Mouse (Mus musculus) MEL (cell line): Measurements from ENCODE around the gene Ldlrap1. TPM values are rescaled to one million over a fixed set of nuclear protein-coding genes. Genes with fewer than 3 reads are reported as not detected.
A peak's percentile ranks its signal among the peaks of the same experiment; 100 is the strongest.

Source experiments
- DNase-seq: peaks from one replicate; pipeline ENCODE4 v3.0.0; 2011; ENCODE audit warnings: low read depth, low spot score
- H3K27ac ChIP-seq: 2 replicates; pipeline ENCODE4 v1.5.1; 2012; ENCODE audit warnings: low read depth, mild to moderate bottlenecking, control low read depth, low read length, moderate library complexity; ENCODE audit not compliant: control insufficient read depth
- H3K27me3 ChIP-seq, 2 experiments: fragments of 150-350 bp in 1 of 2; sonication (generic) in 1 of 2; 2 replicates each; pipeline ENCODE4 v1.6.1; 2012; ENCODE audit warnings: low read length in 2 of 2, mild to moderate bottlenecking in 2 of 2, improper control_type of control experiment in 1 of 2, moderate library complexity in 1 of 2; ENCODE audit not compliant: insufficient read depth in 2 of 2, control insufficient read depth in 1 of 2
- H3K36me3 ChIP-seq, 2 experiments: 2 replicates each; pipeline ENCODE4 v1.6.1; 2012 to 2014; ENCODE audit warnings: low read length in 2 of 2, improper control_type of control experiment in 1 of 2, inconsistent platforms in 1 of 2, mild to moderate bottlenecking in 1 of 2; ENCODE audit not compliant: insufficient read depth in 2 of 2, control insufficient read depth in 1 of 2
- H3K4me1 ChIP-seq, 2 experiments: fragments of 150-350 bp in 1 of 2; sonication (generic) in 1 of 2; 2 replicates each; pipeline ENCODE4 v1.6.1; 2012; ENCODE audit warnings: low read length in 2 of 2, improper control_type of control experiment in 1 of 2, mild to moderate bottlenecking in 1 of 2; ENCODE audit not compliant: insufficient read depth in 2 of 2, control insufficient read depth in 1 of 2
- H3K4me3 ChIP-seq, 2 experiments: fragments of 150-350 bp in 1 of 2; sonication (generic) in 1 of 2; 2 replicates each; pipeline ENCODE4 v1.5.1; 2012; ENCODE audit warnings: low read depth in 2 of 2, low read length in 2 of 2, mild to moderate bottlenecking in 2 of 2, moderate library complexity in 2 of 2, control low read depth in 1 of 2, improper control_type of control experiment in 1 of 2; ENCODE audit not compliant: control insufficient read depth in 1 of 2, insufficient read depth in 1 of 2
- H3K79me2 ChIP-seq: 2 replicates; pipeline ENCODE4 v1.6.1; 2012; ENCODE audit warnings: mild to moderate bottlenecking, low read length, moderate library complexity; ENCODE audit not compliant: control insufficient read depth, poor library complexity, insufficient read depth
- H3K9ac ChIP-seq: 2 replicates; pipeline ENCODE4 v1.6.1; 2012; ENCODE audit warnings: low read depth, mild to moderate bottlenecking, control low read depth, low read length, moderate library complexity; ENCODE audit not compliant: control insufficient read depth, poor library complexity, severe bottlenecking
- H3K9me3 ChIP-seq: fragments of 150-350 bp; sonication (generic); replicated peaks from 2 replicates; pipeline ENCODE4 v1.6.1; 2012; ENCODE audit warnings: mild to moderate bottlenecking, low read length, improper control_type of control experiment, moderate library complexity; ENCODE audit not compliant: insufficient read depth
- CTCF ChIP-seq, 3 experiments: IDR thresholded peaks in 2 of 3; conservative IDR thresholded peaks in 1 of 3; 2 replicates each; pipeline ENCODE4 v1.5.1; 2011 to 2012; ENCODE audit warnings: low read length in 3 of 3, low read depth in 2 of 3, mild to moderate bottlenecking in 2 of 3, improper control_type of control experiment in 1 of 3, inconsistent platforms in 1 of 3, mixed read lengths in 1 of 3, moderate library complexity in 1 of 3; ENCODE audit not compliant: control insufficient read depth in 1 of 3, insufficient read depth in 1 of 3, poor library complexity in 1 of 3, severe bottlenecking in 1 of 3
- GATA1 ChIP-seq: IDR thresholded peaks from 2 replicates; pipeline ENCODE4 v1.6.1; 2011; ENCODE audit warnings: low read depth, low read length, improper control_type of control experiment
- HCFC1 ChIP-seq: IDR thresholded peaks from 2 replicates; pipeline ENCODE4 v1.6.1; 2012; ENCODE audit warnings: low read depth, mild to moderate bottlenecking, inconsistent platforms, low read length, improper control_type of control experiment, moderate library complexity
- JUND ChIP-seq: IDR thresholded peaks from 2 replicates; pipeline ENCODE4 v1.6.1; 2011; ENCODE audit warnings: low read depth, mild to moderate bottlenecking, improper control_type of control experiment, low read length
- KAT2A ChIP-seq: conservative IDR thresholded peaks from 2 replicates; pipeline ENCODE4 v1.6.1; 2012; ENCODE audit warnings: low read depth, low read length, improper control_type of control experiment, inconsistent platforms
- MAX ChIP-seq: IDR thresholded peaks from 2 replicates; pipeline ENCODE4 v1.6.1; 2011; ENCODE audit warnings: low read length, improper control_type of control experiment
- MEF2A ChIP-seq: IDR thresholded peaks from 2 replicates; pipeline ENCODE4 v1.6.1; 2014; ENCODE audit warnings: low read depth, mild to moderate bottlenecking, inconsistent platforms, low read length, improper control_type of control experiment; ENCODE audit not compliant: poor library complexity, insufficient replicate concordance, severe bottlenecking; ENCODE audit errors: extremely low read depth
- MXI1 ChIP-seq: IDR thresholded peaks from 2 replicates; pipeline ENCODE4 v1.6.1; 2011; ENCODE audit warnings: mild to moderate bottlenecking, low read depth, low read length, improper control_type of control experiment
- MYC ChIP-seq: IDR thresholded peaks from 2 replicates; pipeline ENCODE4 v1.6.1; 2011; ENCODE audit warnings: low read depth, mild to moderate bottlenecking, low read length, improper control_type of control experiment, moderate library complexity
- NRF1 ChIP-seq: IDR thresholded peaks from 2 replicates; pipeline ENCODE4 v1.6.1; 2014; ENCODE audit warnings: low read depth, mild to moderate bottlenecking, inconsistent platforms, low read length, improper control_type of control experiment, moderate library complexity; ENCODE audit not compliant: poor library complexity, insufficient read depth, severe bottlenecking
- POLR2AphosphoS5 ChIP-seq: IDR thresholded peaks from 2 replicates; pipeline ENCODE4 v1.6.1; 2012; ENCODE audit warnings: low read depth, borderline replicate concordance, mild to moderate bottlenecking, inconsistent platforms, low read length, moderate library complexity, mixed read lengths
- RAD21 ChIP-seq: IDR thresholded peaks from 2 replicates; pipeline ENCODE4 v1.6.1; 2011; ENCODE audit warnings: mild to moderate bottlenecking, low read depth, low read length, improper control_type of control experiment
- SMC3 ChIP-seq: IDR thresholded peaks from 2 replicates; pipeline ENCODE4 v1.6.1; 2011; ENCODE audit warnings: low read depth, low read length, improper control_type of control experiment
- TBP ChIP-seq: IDR thresholded peaks from 2 replicates; pipeline ENCODE4 v1.8.0; 2011; ENCODE audit warnings: low read depth, low read length, improper control_type of control experiment
- UBTF ChIP-seq: IDR thresholded peaks from 2 replicates; pipeline ENCODE4 v1.6.1; 2012; ENCODE audit warnings: low read depth, mild to moderate bottlenecking, inconsistent platforms, low read length, improper control_type of control experiment, moderate library complexity, borderline replicate concordance; ENCODE audit not compliant: insufficient read depth
- USF1 ChIP-seq: IDR thresholded peaks from 2 replicates; pipeline ENCODE4 v1.6.1; 2014; ENCODE audit warnings: low read depth, mild to moderate bottlenecking, inconsistent platforms, low read length, improper control_type of control experiment, moderate library complexity
- ZMIZ1 ChIP-seq: IDR thresholded peaks from 2 replicates; pipeline ENCODE4 v1.6.1; 2012; ENCODE audit warnings: low read depth, mild to moderate bottlenecking, inconsistent platforms, low read length, improper control_type of control experiment, moderate library complexity
- polyA plus RNA-seq, 2 experiments: library from polyadenylated mRNA; stranded (reverse) in 1 of 2; unstranded in 1 of 2; fragments of >175 nt in 1 of 2; fragments of >200 nt in 1 of 2; gene quantifications; 2 replicates each; pipeline versions ENCODE4 v1.2.1 to v1.2.4; 2012; ENCODE audit warnings: low replicate concordance in 2 of 2, low read depth in 1 of 2; ENCODE audit not compliant: insufficient read length in 2 of 2, insufficient read depth in 1 of 2, missing spikeins in 1 of 2
- total RNA-seq: library from RNA; depleted of rRNA; stranded (reverse); fragments of 300-350 nt; gene quantifications from 2 replicates; pipeline ENCODE4 v1.2.3, GENCODE M21; 2012

Gene Ldlrap1
- total and polyA plus RNA-seq, 3 experiments = 23.7 to 24.8 TPM; not detected in 1

GRCm38 (mm10) chr4:134750263-134750662 is 17.6 kb downstream of the Ldlrap1 start:
- no peak overlapping the region for H3K4me3 ChIP-seq
- H3K36me3 ChIP-seq = peaks cover 3 to 4% of the 10 kb centered on the region in 2 experiments; a peak in 3 of 4 replicates
- DNase-seq = peak; percentile 44

GRCm38 (mm10) chr4:134749301-134750030 is 18.4 kb downstream of the Ldlrap1 start:
- H3K9me3 ChIP-seq = no peaks in the 10 kb centered on the region
- DNase-seq = peak; percentile 85
- no peaks in the 10 kb centered on the region for H3K27me3 ChIP-seq
- H3K36me3 ChIP-seq = peaks cover 3 to 4% of the 10 kb centered on the region in 2 experiments; a peak in 3 of 4 replicates
- no peak overlapping the region for H3K27ac ChIP-seq
- peaks cover 2 to 9% of the 10 kb centered on the region in 2 experiments; a peak in 3 of 4 replicates for H3K4me1 ChIP-seq
- no peak overlapping the region; the same call in 1 of the 2 replicates for H3K9ac ChIP-seq
- TF ChIP-seq ZMIZ1 (no peak), SMC3 (peak; percentile 57), CTCF (IDR thresholded peaks at IDR 0.05 in 2 of 3, conservative IDR thresholded peaks at IDR 0.05 in 1 of 3; ENCODE audit: control insufficient read depth in 1 of 3, insufficient read depth in 1 of 3, low read depth in 2 of 3, low read length in 3 of 3, poor library complexity in 1 of 3, severe bottlenecking in 1 of 3) (peak; percentile 77 to 88 (median 79)), RAD21 (peak; percentile 37), HCFC1 (no peak)
- no peaks in the 10 kb centered on the region for H3K79me2 ChIP-seq
- H3K4me3 ChIP-seq = no peak overlapping the region

More at GRCm38 (mm10) chr4:134750263-134750662, 17.6 kb downstream of the Ldlrap1 start:
- H3K9ac ChIP-seq = no peak overlapping the region
- no peaks in the 10 kb centered on the region for H3K9me3 ChIP-seq
- H3K27me3 ChIP-seq = no peaks in the 10 kb centered on the region
- no peak for TF ChIP-seq MAX
- TF ChIP-seq MYC = no peak
- TF ChIP-seq KAT2A = no peak
- TF ChIP-seq NRF1 = no peak
- no peak for TF ChIP-seq UBTF
- TF ChIP-seq JUND = no peak
- no peak for TF ChIP-seq USF1
- TF ChIP-seq TBP = no peak
- TF ChIP-seq POLR2AphosphoS5 = no peak
- TF ChIP-seq MXI1 = no peak
- no peak for TF ChIP-seq MEF2A
- TF ChIP-seq GATA1 = no peak
- H3K79me2 ChIP-seq = no peaks in the 10 kb centered on the region
- H3K4me1 ChIP-seq = peaks cover 2 to 9% of the 10 kb centered on the region in 2 experiments; a peak in 3 of 4 replicates
- no peak overlapping the region for H3K27ac ChIP-seq
